Mouse (Mus musculus) ovary, postnatal 14 days (tissue): ENCODE results near the gene Dmwd.
"Not testable (repeated sequence)": the region's sequence is repeated elsewhere in the genome, so short reads cannot be mapped to it uniquely, and the experiment has no call there.

ENCODE experiments used
- DNase-seq: peaks from one replicate; pipeline ENCODE4 v3.0.0; 2022; ENCODE audit warnings: low spot score

The Dmwd gene

GRCm38 (mm10) chr7:19071024-19071423 is 5.0 kb upstream of the Dmwd start:
- DNase-seq, result not testable (repeated sequence)

- DNase-seq, result no peak
Observed at GRCm38 (mm10) chr7:19073504-19073903, 2.5 kb upstream of the Dmwd start.

DNA sequence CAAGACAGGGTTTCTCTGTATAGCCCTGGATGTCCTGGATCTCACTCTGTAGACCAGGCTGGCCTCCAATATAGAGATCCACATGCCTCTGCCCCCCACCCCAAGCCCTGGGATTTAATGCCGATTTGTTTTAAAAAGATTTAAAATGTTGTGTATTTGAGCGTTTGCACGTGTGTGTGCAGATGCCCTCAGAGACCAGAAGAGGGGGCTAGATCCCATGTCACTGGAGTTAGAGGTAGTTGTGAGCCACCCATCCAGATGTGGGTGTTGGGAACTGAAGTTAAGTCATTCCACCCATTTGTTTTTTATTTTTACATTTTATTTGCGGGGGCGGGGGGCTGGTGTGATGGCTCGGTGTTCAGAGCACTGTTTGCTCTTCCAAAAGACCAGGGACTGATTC is 1.5 kb upstream of the Dmwd start:
- DNase-seq, result no peak

GRCm38 (mm10) chr7:19075231-19075630 is 796 bp upstream of the Dmwd start:
- no peak for DNase-seq

- no peak for DNase-seq
Observed at GRCm38 (mm10) chr7:19076586-19076991, 562 bp downstream of the Dmwd start.

DNA sequence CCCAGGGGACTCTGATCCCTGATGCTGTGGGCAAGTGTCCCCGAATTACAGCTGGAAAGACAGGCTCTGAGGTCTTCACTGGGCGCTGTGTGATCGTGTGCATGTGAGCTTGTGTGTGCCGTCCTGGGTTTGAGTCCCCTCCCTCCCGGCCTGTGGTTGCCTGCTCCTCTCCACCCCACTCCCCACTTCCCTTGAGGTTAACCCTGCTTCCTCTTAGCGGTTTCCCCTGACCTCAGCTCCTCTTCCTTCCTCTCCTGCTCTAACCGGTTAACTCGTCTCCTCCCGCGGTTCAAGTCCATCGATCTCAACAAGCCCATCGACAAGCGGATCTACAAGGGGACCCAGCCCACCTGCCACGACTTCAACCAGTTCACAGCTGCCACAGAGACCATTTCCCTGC is 1.7 kb downstream of the Dmwd start:
- no peak for DNase-seq

GRCm38 (mm10) chr7:19078732-19079131 is 2.7 kb downstream of the Dmwd start:
- no peak for DNase-seq

DNA sequence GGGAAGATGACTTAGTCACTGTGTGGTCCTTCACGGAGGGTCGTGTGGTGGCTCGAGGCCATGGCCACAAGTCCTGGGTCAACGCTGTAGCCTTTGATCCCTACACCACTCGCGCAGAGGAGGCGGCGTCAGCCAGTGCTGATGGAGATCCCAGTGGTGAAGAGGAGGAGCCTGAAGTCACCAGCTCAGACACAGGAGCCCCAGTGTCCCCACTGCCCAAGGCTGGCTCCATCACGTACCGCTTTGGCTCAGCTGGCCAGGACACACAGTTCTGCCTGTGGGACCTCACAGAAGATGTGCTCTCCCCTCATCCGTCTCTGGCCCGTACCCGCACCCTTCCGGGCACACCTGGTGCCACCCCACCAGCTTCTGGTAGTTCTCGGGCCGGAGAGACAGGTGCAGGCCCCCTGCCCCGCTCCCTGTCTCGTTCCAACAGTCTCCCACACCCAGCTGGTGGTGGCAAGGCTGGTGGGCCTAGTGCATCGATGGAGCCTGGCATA is 4.5 kb downstream of the Dmwd start:
- DNase-seq, result no peak

GRCm38 (mm10) chr7:19082171-19082570 is 6.1 kb downstream of the Dmwd start:
- no peak for DNase-seq

- no peak for DNase-seq
Observed at GRCm38 (mm10) chr7:19083096-19083495, 7.1 kb downstream of the Dmwd start.

- DNase-seq, result no peak
Observed at GRCm38 (mm10) chr7:19083701-19084100, 7.7 kb downstream of the Dmwd start, which contains the start of gene Dmpk. Dmpk (plus strand) TSS chr7:19083849.

- DNase-seq, result no peak
Observed at GRCm38 (mm10) chr7:19084277-19084771, 8.3 kb downstream of the Dmwd start.

DNA sequence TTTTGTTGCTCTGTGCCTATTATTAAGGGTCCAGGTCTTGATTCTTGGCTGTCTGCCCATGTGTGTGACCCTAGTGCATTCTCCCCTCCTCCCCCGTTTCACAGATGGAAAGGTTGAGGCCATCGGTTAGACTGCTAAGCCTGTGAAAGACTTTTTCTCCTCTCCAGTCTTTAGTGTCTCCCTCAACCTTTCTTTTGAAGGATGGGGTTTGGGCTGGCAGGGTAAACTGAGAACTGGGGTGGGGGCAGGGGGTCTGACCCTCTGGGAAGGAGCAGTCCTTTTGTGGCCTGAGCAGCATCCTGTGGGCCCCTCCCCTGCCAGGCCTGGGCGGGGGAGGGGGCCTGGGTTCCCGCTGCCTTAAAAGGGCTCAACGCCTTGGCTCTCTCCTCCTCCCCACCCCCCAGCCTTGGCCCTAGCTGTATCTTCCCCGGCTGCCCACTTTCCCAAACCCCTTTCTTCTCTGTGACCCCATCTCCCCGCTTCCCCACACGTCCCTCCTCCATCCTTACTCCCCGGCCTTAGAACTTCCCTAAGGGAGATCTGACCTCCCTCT is 9.0 kb downstream of the Dmwd start:
- DNase-seq, result no peak

GRCm38 (mm10) chr7:19085495-19085894 is 9.5 kb downstream of the Dmwd start:
- no peak for DNase-seq

GRCm38 (mm10) chr7:19086042-19086441 is 10.0 kb downstream of the Dmwd start:
- no peak for DNase-seq

- DNase-seq, result no peak
Observed at GRCm38 (mm10) chr7:19086760-19087159, 10.7 kb downstream of the Dmwd start.

GRCm38 (mm10) chr7:19088813-19089212 is 12.8 kb downstream of the Dmwd start:
- no peak for DNase-seq

DNA sequence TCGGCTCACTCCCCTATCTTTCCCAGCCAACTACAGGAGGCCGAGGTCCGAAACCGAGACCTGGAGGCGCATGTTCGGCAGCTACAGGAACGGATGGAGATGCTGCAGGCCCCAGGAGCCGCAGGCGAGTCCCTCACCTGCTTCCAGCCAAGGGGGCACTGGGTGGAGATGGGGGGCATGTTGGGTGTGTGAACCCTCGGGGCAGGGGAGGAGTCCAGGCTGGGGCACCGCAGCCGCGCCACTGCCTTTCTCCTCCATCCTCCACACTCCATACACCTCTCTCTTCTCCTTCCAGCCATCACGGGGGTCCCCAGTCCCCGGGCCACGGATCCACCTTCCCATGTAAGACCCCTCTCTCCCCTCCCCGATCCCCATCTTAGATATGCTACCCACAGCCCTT is 15.9 kb downstream of the Dmwd start:
- DNase-seq, result no peak

- DNase-seq, result no peak
Observed at GRCm38 (mm10) chr7:19092381-19093173, 16.6 kb downstream of the Dmwd start.

GRCm38 (mm10) chr7:19093174-19093521 is 17.1 kb downstream of the Dmwd start:
- peak; percentile 89 for DNase-seq

GRCm38 (mm10) chr7:19093537-19094385 is 17.7 kb downstream of the Dmwd start:
- peak; percentile 93 for DNase-seq

GRCm38 (mm10) chr7:19094471-19094825 is 18.4 kb downstream of the Dmwd start, which contains the start of gene Six5:
Six5 (plus strand) TSS chr7:19094594.
- no peak for DNase-seq
